ENCODE assay signal across 24 mouse cellular contexts in the genomic region with DNA sequence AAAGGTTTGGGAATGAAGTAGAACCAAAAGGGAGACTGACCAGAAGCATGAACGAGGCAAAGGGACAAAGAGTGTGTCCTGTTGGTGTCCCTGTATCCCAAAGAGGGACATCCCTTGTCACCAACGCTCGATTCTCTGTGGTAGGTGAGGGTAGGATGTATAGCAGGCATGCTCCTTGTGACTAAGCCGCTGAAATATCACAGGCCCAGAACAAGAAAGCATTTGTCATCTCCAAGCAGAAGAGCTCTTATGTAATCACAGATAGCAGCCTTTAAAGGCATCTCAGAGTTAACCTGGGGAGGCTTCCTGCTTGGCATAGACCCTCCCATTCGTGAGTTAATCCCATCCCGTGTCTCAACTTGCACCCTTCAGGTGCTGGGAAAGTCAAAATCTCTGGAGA. TPM values are rescaled to one million over a fixed set of nuclear protein-coding genes. Genes with fewer than 3 reads are reported as not detected.
DNase-seq lines count a peak whose midpoint lies in the region; ATAC-seq and TF ChIP-seq lines count a peak whose summit lies in the region.
"Had no signal": no experiment of that assay in that cellular context is flagged by ENCODE, and none has a peak within 500 bp of the region (broad histone marks: within the 10 kb centered on the region; RNA-seq: fewer than 3 reads in every experiment).

No protein-coding gene starts in this region.

- TF ChIP-seq CTCF in cortical plate, adult 2 months (IDR thresholded peaks at IDR 0.05; ENCODE audit: extremely low read depth, insufficient read depth, low read length) = no peak

- intact Hi-C loops in left cerebral cortex, postnatal 14 days (cut with DNase I) = no loop called here

- peaks cover 3% of the 10 kb centered on the region for H3K4me1 ChIP-seq in cortical plate, adult 2 months (ENCODE audit: control insufficient read depth, insufficient read depth, low read length)
- H3K4me1 ChIP-seq: embryonic facial prominence, embryonic 13.5 days; embryonic facial prominence, embryonic 15.5 days; forebrain, embryonic 10.5 days had no signal

- H3K27ac ChIP-seq in cortical plate, adult 2 months (ENCODE audit: insufficient read depth, low read length) = peak overlapping the region; percentile 64; the same call in 1 of the 2 replicates
- H3K27ac ChIP-seq: embryonic facial prominence, embryonic 13.5 days; embryonic facial prominence, embryonic 15.5 days; forebrain, embryonic 10.5 days; forebrain, embryonic 13.5 days; forebrain, embryonic 15.5 days had no signal

- TF ChIP-seq POLR2A in cortical plate, adult 2 months (IDR thresholded peaks at IDR 0.05; ENCODE audit: extremely low read depth, insufficient read depth, low read length) = no peak

- ATAC-seq in frontal cortex, adult (ENCODE audit: low TSS enrichment) = peak; percentile 74
- ATAC-seq: forebrain, embryonic 13.5 days; forebrain, embryonic 15.5 days had no signal

- no peak for DNase-seq in frontal cortex, postnatal 36 days (ENCODE audit: low spot score in 2 of 2)
- DNase-seq in left cerebral cortex, adult 9 months (ENCODE audit: low spot score in 2 of 2) = peak; percentile 21 to 37
- DNase-seq in left cerebral cortex, postnatal 14 days (ENCODE audit: low spot score in 2 of 2) = no peak
- DNase-seq in urinary bladder, adult 2 months (ENCODE audit: low spot score) = no peak
- DNase-seq: adrenal gland, adult 2 months; adrenal gland, postnatal 10 days; adrenal gland, postnatal 25 days; cerebellum, adult 11-12 months; cerebellum, adult 2 months; cerebellum, adult 9-10 months; cerebellum, postnatal 10 days; cerebellum, postnatal 25 days; embryo, embryonic 11 days had no signal

- H3K4me3 ChIP-seq in cortical plate, adult 2 months (ENCODE audit: insufficient read depth, low read length) = no peak overlapping the region
- H3K4me3 ChIP-seq: embryonic facial prominence, embryonic 13.5 days; embryonic facial prominence, embryonic 15.5 days; erythroblast, embryonic 14.5 days; forebrain, embryonic 10.5 days; forebrain, embryonic 13.5 days; forebrain, embryonic 15.5 days had no signal

RNA-seq across cellular contexts. Expression of a gene that starts 8.8 kb away (rescaled TPM):
- total RNA-seq in left cerebral cortex, postnatal 14 days (2021) = 10 to 100 TPM; 84.5 to 96.3 TPM
- polyA plus RNA-seq in cortical plate, adult 2 months (2012; rRNA removed) = 32.7 and 94.6 TPM in 2 replicates
- 1.1 and 1.2 TPM in 2 replicates for polyA plus RNA-seq in urinary bladder, adult 2 months (2012; rRNA removed)
- total RNA-seq: ES-E14, MEL had no signal
- polyA plus RNA-seq: C2C12; erythroblast, embryonic 14.5 days; forebrain, embryonic 10.5 days had no signal

Comparison
In these comparisons a context has a peak if more than half of its experiments do, and no peak if none do; other contexts are left out.
1. DNase-seq: peak in left cerebral cortex, adult 9 months (2 of 2); none in frontal cortex, postnatal 36 days (0 of 2), left cerebral cortex, postnatal 14 days (0 of 2) and urinary bladder, adult 2 months (single experiment).
2. RNA of a gene that starts 8.8 kb away (polyA plus RNA-seq): 32.7 to 94.6 TPM in cortical plate, adult 2 months; 1.1 to 1.2 TPM in urinary bladder, adult 2 months; every median in the first group is over 10 times any median in the second.